Mouse (Mus musculus): Measurements from ENCODE around the gene Ppm1n.

GRCm38 (mm10) chr7:19295503-19296185, 15.8 kb upstream of the Ppm1n start:
- TF ChIP-seq EP300 (IDR thresholded peaks at IDR 0.05; ENCODE audit: low read depth) (no peak), CTCF (IDR thresholded peaks at IDR 0.05; ENCODE audit: low read depth) (peak; percentile 90)
